Mouse (Mus musculus): ENCODE data around the gene Immp2l. TPM values are rescaled to one million over a fixed set of nuclear protein-coding genes. Genes with fewer than 3 reads are reported as not detected.

Immp2l gene
- total RNA-seq, 1 experiment, result 11.4 TPM

DNA sequence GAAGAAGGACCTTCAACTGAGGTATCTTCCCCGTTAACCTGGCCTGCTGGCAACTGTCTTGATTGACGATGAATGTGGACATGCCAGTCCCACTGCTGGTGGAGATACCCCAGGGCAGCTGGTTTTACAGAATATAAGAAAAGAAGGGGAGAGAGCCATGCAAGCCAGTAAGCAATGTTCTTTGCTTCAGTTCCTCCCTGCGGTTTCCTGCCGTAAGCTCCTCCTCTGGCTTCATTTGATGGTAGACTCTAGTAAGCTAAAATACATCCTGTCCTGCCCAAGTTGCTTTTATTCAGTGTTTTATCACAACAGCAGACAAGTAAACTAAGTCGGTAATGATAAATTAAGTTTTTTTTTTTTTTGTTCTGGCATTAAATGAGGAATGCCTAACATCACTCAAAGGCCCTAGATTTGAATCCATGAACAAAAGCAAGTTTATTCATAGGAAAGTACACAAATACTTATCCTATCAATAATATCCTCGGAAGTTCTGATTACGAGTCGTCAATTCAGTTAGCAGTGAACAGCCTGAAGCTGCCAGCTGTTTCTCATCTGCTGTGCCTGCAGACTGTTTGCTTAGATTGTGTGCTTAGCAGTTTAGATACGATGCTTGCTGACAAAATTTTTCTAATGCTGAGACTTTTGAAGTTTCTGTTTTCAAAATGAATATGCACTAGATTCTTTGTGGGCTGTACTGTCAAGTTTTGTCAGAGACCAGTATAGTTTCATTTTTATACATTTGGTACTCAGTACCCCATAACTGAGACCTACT, 476.3 kb downstream of the Immp2l start:
- no peak for DNase-seq (ENCODE audit: low read depth, low spot score)
- in situ Hi-C loops (cut with MboI; ENCODE audit: low sequenced_read_pairs in 2 of 2, unreplicated experiment in 2 of 2), result no loop called here
- H3K36me3 ChIP-seq (ENCODE audit: control insufficient read depth, insufficient read depth, low read length, poor library complexity, severe bottlenecking), result no peaks in the 10 kb centered on the region
- TF ChIP-seq ZNF384 (IDR thresholded peaks at IDR 0.05; ENCODE audit: low read depth, low read length) (no peak), MAFK (IDR thresholded peaks at IDR 0.05; ENCODE audit: insufficient read depth, low read depth, low read length) (no peak), HCFC1 (IDR thresholded peaks at IDR 0.05; ENCODE audit: borderline replicate concordance, insufficient read depth, low read length) (no peak), CHD2 (IDR thresholded peaks at IDR 0.05; ENCODE audit: low read depth, low read length) (no peak), ZC3H11A (IDR thresholded peaks at IDR 0.05; ENCODE audit: borderline replicate concordance, low read depth, low read length) (no peak)
- no peaks in the 10 kb centered on the region for H3K9me3 ChIP-seq (ENCODE audit: control insufficient read depth, insufficient read depth, low read depth, low read length)
- no peak overlapping the region for H3K27ac ChIP-seq (ENCODE audit: insufficient read depth, low read depth, low read length, poor library complexity, severe bottlenecking)
- H3K9ac ChIP-seq (ENCODE audit: insufficient read depth, low read depth, low read length, poor library complexity, severe bottlenecking), result no peak overlapping the region
- H3K4me1 ChIP-seq (ENCODE audit: control insufficient read depth in 2 of 2, insufficient read depth in 2 of 2, low read length in 2 of 2, poor library complexity in 1 of 2), result no peaks in the 10 kb centered on the region
- no peak overlapping the region for H3K4me3 ChIP-seq (ENCODE audit: insufficient read depth in 1 of 2, low read depth in 1 of 2, low read length in 2 of 2, poor library complexity in 1 of 2, severe bottlenecking in 1 of 2)

DNA sequence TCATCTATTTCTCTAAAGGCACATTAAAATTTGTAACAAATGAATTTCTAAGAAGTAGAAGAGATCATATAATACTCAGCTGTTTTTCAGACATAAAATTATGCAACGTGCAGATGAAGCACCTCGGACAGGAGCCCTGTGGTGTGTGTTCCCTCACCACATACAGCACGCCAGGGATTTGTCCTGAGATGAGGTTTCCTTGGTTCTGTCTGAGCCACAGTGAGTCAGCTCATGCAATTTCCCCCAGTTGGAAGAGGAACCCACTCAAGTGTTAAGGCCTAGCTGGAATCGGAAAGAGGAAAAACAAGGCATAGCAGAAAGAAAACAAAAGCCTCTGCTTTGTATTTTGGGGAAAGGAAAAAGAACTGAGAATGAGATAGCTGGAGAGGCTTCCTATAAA, 484.7 kb downstream of the Immp2l start:
- Histone ChIP-seq H3K9ac (ENCODE audit: insufficient read depth, low read depth, low read length, poor library complexity, severe bottlenecking) (no peak overlapping the region), H3K4me1 (ENCODE audit: control insufficient read depth in 2 of 2, insufficient read depth in 2 of 2, low read length in 2 of 2, poor library complexity in 1 of 2) (no peaks in the 10 kb centered on the region), H3K36me3 (ENCODE audit: control insufficient read depth, insufficient read depth, low read length, poor library complexity, severe bottlenecking) (no peaks in the 10 kb centered on the region), H3K27ac (ENCODE audit: insufficient read depth, low read depth, low read length, poor library complexity, severe bottlenecking) (no peak overlapping the region), H3K4me3 (ENCODE audit: insufficient read depth in 1 of 2, low read depth in 1 of 2, low read length in 2 of 2, poor library complexity in 1 of 2, severe bottlenecking in 1 of 2) (no peak overlapping the region), H3K9me3 (ENCODE audit: control insufficient read depth, insufficient read depth, low read depth, low read length) (no peaks in the 10 kb centered on the region)
- DNase-seq (ENCODE audit: low read depth, low spot score), result no peak
- TF ChIP-seq HCFC1 (IDR thresholded peaks at IDR 0.05; ENCODE audit: borderline replicate concordance, insufficient read depth, low read length) (no peak), MAFK (IDR thresholded peaks at IDR 0.05; ENCODE audit: insufficient read depth, low read depth, low read length) (no peak), ZNF384 (IDR thresholded peaks at IDR 0.05; ENCODE audit: low read depth, low read length) (no peak), CHD2 (IDR thresholded peaks at IDR 0.05; ENCODE audit: low read depth, low read length) (no peak), ZC3H11A (IDR thresholded peaks at IDR 0.05; ENCODE audit: borderline replicate concordance, low read depth, low read length) (no peak)
- in situ Hi-C loops (cut with MboI; ENCODE audit: low sequenced_read_pairs in 2 of 2, unreplicated experiment in 2 of 2), result no loop called here

DNA sequence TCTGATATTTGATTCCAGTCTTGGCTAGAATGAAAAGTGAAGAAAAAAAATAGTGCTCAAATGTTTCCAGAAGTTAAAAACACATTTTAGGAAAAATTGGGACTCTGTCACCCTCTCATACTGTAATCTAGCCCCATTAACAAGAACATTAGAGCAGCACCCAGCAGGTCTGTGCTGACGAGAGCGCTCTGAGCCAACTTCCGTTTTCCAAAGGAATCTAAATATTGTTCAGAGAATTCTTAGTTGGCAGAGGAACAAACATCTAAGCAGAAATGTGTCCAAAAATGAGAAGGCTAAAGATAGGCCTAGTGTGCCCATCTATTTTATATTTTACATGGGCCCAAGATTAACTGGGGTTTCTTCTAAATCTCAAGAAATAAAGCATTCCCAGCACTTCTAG, 486.7 kb downstream of the Immp2l start:
- no peak overlapping the region for H3K4me3 ChIP-seq (ENCODE audit: insufficient read depth in 1 of 2, low read depth in 1 of 2, low read length in 2 of 2, poor library complexity in 1 of 2, severe bottlenecking in 1 of 2)
- in situ Hi-C loops (cut with MboI; ENCODE audit: low sequenced_read_pairs in 2 of 2, unreplicated experiment in 2 of 2), result no loop called here
- H3K9ac ChIP-seq (ENCODE audit: insufficient read depth, low read depth, low read length, poor library complexity, severe bottlenecking), result no peak overlapping the region
- no peaks in the 10 kb centered on the region for H3K4me1 ChIP-seq (ENCODE audit: control insufficient read depth in 2 of 2, insufficient read depth in 2 of 2, low read length in 2 of 2, poor library complexity in 1 of 2)
- no peaks in the 10 kb centered on the region for H3K36me3 ChIP-seq (ENCODE audit: control insufficient read depth, insufficient read depth, low read length, poor library complexity, severe bottlenecking)
- H3K27ac ChIP-seq (ENCODE audit: insufficient read depth, low read depth, low read length, poor library complexity, severe bottlenecking), result no peak overlapping the region
- H3K9me3 ChIP-seq (ENCODE audit: control insufficient read depth, insufficient read depth, low read depth, low read length), result no peaks in the 10 kb centered on the region
- DNase-seq (ENCODE audit: low read depth, low spot score), result no peak
- no peak for TF ChIP-seq MAFK (IDR thresholded peaks at IDR 0.05; ENCODE audit: insufficient read depth, low read depth, low read length)
- TF ChIP-seq ZC3H11A (IDR thresholded peaks at IDR 0.05; ENCODE audit: borderline replicate concordance, low read depth, low read length), result no peak
- no peak for TF ChIP-seq CHD2 (IDR thresholded peaks at IDR 0.05; ENCODE audit: low read depth, low read length)
- no peak for TF ChIP-seq HCFC1 (IDR thresholded peaks at IDR 0.05; ENCODE audit: borderline replicate concordance, insufficient read depth, low read length)
- no peak for TF ChIP-seq ZNF384 (IDR thresholded peaks at IDR 0.05; ENCODE audit: low read depth, low read length)

DNA sequence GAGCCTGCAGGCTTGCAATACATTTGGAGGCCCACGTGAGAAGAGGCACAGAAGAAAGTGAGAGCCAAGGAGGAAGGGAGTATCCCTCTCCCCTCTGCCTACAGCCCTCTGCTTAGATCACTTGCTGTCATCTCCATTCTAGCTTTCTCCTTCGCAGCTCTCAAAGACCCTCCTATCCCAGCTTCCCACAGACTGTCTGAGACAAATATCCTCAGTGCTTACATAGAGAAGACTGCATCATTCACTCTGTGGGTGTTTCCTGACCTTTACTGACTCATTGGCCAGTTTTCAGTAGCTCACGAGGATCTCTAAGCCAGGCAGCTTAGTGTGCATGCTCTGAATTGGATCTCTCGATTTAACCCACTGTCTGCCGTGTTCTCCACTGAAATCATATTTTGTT, 495.0 kb downstream of the Immp2l start:
- no peak overlapping the region for H3K9ac ChIP-seq (ENCODE audit: insufficient read depth, low read depth, low read length, poor library complexity, severe bottlenecking)
- H3K4me3 ChIP-seq (ENCODE audit: insufficient read depth in 1 of 2, low read depth in 1 of 2, low read length in 2 of 2, poor library complexity in 1 of 2, severe bottlenecking in 1 of 2), result no peak overlapping the region
- in situ Hi-C loops (cut with MboI; ENCODE audit: low sequenced_read_pairs in 2 of 2, unreplicated experiment in 2 of 2), result no loop called here
- DNase-seq (ENCODE audit: low read depth, low spot score), result no peak
- TF ChIP-seq MAFK (IDR thresholded peaks at IDR 0.05; ENCODE audit: insufficient read depth, low read depth, low read length) (no peak), HCFC1 (IDR thresholded peaks at IDR 0.05; ENCODE audit: borderline replicate concordance, insufficient read depth, low read length) (no peak), CHD2 (IDR thresholded peaks at IDR 0.05; ENCODE audit: low read depth, low read length) (no peak), ZNF384 (IDR thresholded peaks at IDR 0.05; ENCODE audit: low read depth, low read length) (no peak), ZC3H11A (IDR thresholded peaks at IDR 0.05; ENCODE audit: borderline replicate concordance, low read depth, low read length) (no peak)
- no peak overlapping the region for H3K27ac ChIP-seq (ENCODE audit: insufficient read depth, low read depth, low read length, poor library complexity, severe bottlenecking)
- no peaks in the 10 kb centered on the region for H3K9me3 ChIP-seq (ENCODE audit: control insufficient read depth, insufficient read depth, low read depth, low read length)
- H3K36me3 ChIP-seq (ENCODE audit: control insufficient read depth, insufficient read depth, low read length, poor library complexity, severe bottlenecking), result no peaks in the 10 kb centered on the region
- no peaks in the 10 kb centered on the region for H3K4me1 ChIP-seq (ENCODE audit: control insufficient read depth in 2 of 2, insufficient read depth in 2 of 2, low read length in 2 of 2, poor library complexity in 1 of 2)

All from ES-E14 (cell line).